Mouse (Mus musculus) Patski (cell line): ENCODE measurements at regions not wholly inside any gene's neighbourhood (a gene's known extent, or its start where the extent isn't known, plus 50 kb on each side); places are given as distances from the start of the nearest gene placed in this dataset.

Experiments
- ATAC-seq: fragments of 100-300 bp; one replicate; pipeline ENCODE4 v1.8.0; 2021
- CTCF ChIA-PET: fragments of 350-600 bp; sonication (Branson Sonifier 250); formaldehyde crosslinking; loops from one replicate; lab custom pipeline; 2022; ENCODE audit warnings: inconsistent platforms; lab: Charles Lee
- POLR2A ChIA-PET: fragments of 350-600 bp; sonication (Branson Sonifier 250); formaldehyde crosslinking; loops from one replicate; lab custom pipeline; 2022; ENCODE audit warnings: antibody characterized with exemption, inconsistent platforms; lab: Charles Lee
- DNase-seq: peaks from one replicate; pipeline ENCODE4 v3.0.0-alpha.2; 2011; ENCODE audit warnings: low read depth, low spot score
- H3K27me3 ChIP-seq: fragments of 371-371 bp; one replicate; pipeline ENCODE4 v1.5.1; 2021
- CTCF ChIP-seq: fragments of 100-300 bp; IDR thresholded peaks from one replicate; pipeline ENCODE4 v1.5.1; 2021
- in situ Hi-C: fragments of 300-500 bp; cut with MboI; formaldehyde crosslinking; loops from 3 replicates; pipeline ENCODE4 v1.11.1; 2018; ENCODE audit warnings: low pct_unique_long_range_greater_than_20kb, mixed read lengths

GRCm38 (mm10) chr14:9389180-9389579, 723.1 kb upstream of the 4930452B06Rik start:
- in situ Hi-C loops: loop anchor here (25.0 kb wide), 1 partner anchor 1923 kb away; no protein-coding TSS in a partner anchor
- DNase-seq (no peak), ATAC-seq (no peak)
- H3K27me3 ChIP-seq: no peaks in the 10 kb centered on the region
- POLR2A ChIA-PET: no interaction called here
- CTCF ChIA-PET: no interaction called here
- TF ChIP-seq CTCF: no peak
